Mouse (Mus musculus) embryonic fibroblast, embryonic 13.5 days (primary cell): ENCODE measurements at regions not wholly inside any gene's neighbourhood (a gene's known extent, or its start where the extent isn't known, plus 50 kb on each side); places are given as distances from the start of the nearest gene placed in this dataset.

Source experiments
- CTCF ChIP-seq: IDR thresholded peaks from 2 replicates; pipeline ENCODE4 v1.5.1; 2011; ENCODE audit warnings: mild to moderate bottlenecking, control low read depth, low read length, moderate library complexity, borderline replicate concordance; ENCODE audit not compliant: insufficient read depth
- POLR2A ChIP-seq: IDR thresholded peaks from 2 replicates; pipeline ENCODE4 v1.6.1; 2011; ENCODE audit warnings: low read depth, mild to moderate bottlenecking, control low read depth, low read length, moderate library complexity

DNA sequence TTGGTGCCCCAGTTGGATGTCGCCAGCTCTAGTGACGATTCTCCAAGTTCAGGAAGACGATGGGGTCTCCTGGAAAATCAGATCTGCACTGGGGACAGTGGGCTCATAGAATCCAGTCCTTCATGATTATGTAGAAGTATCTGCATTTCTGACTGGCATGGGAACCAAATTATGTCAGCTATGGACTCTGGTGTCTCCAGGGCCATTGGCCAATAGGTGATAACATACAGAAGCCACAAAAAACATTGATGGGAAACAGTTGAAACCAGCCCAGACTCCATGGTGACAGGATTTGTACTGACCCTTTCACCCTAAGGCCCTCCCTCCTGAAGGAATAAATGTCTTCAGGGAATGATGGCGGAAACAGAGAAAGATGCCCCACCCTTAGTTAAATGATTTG lies 110.9 kb upstream of the Ngf start:
- TF ChIP-seq POLR2A = no peak
- TF ChIP-seq CTCF = no peak
